ENCODE assay signal across 8 mouse cellular contexts in genomic region chr10:60808447-60808846, GRCm38 (mm10). TPM values are rescaled to one million over a fixed set of nuclear protein-coding genes. Genes with fewer than 3 reads are reported as not detected.
DNase-seq lines count a peak whose midpoint lies in the region; ATAC-seq and TF ChIP-seq lines count a peak whose summit lies in the region.

No protein-coding gene starts in this region.

- peak overlapping the region; percentile 82 to 100 for H3K27ac ChIP-seq in heart, embryonic 14.5 days (replicated peaks in 1 of 2; ENCODE audit: control insufficient read depth in 1 of 2, insufficient read depth in 1 of 2, low read depth in 2 of 2, low read length in 2 of 2)
- no peak overlapping the region for H3K27ac ChIP-seq in thymus, adult 2 months (ENCODE audit: control insufficient read depth, insufficient read depth, low read length)
- peak overlapping the region; percentile 80 for H3K27ac ChIP-seq in intestine, embryonic 15.5 days
- H3K27ac ChIP-seq in stomach, postnatal 0 days (replicated peaks): peak overlapping the region; percentile 53; the same call in 1 of the 2 replicates

- 19% methylated on average over 6 of the region's 6 CpGs for WGBS in heart, embryonic 14.5 days
- 11% methylated on average over 6 of the region's 6 CpGs for WGBS in thymus, adult 2 months
- WGBS in intestine, embryonic 15.5 days: 65% methylated on average over 6 of the region's 6 CpGs
- WGBS in stomach, postnatal 0 days: 73% methylated on average over 6 of the region's 6 CpGs

- no peak for TF ChIP-seq EP300 in stomach, postnatal 0 days (optimal IDR thresholded peaks at IDR 0.05)

- TF ChIP-seq POLR2A in thymus, adult 2 months (IDR thresholded peaks at IDR 0.05; ENCODE audit: control insufficient read depth, extremely low read depth, insufficient read depth, low read length, poor library complexity): no peak

- no peak overlapping the region for H3K4me3 ChIP-seq in heart, embryonic 14.5 days (ENCODE audit: control insufficient read depth in 1 of 2, insufficient read depth in 1 of 2, low read depth in 1 of 2, low read length in 2 of 2)
- H3K4me3 ChIP-seq in thymus, adult 2 months (ENCODE audit: control insufficient read depth, insufficient read depth, low read length): no peak overlapping the region
- H3K4me3 ChIP-seq in intestine, embryonic 15.5 days (replicated peaks): no peak overlapping the region
- no peak overlapping the region for H3K4me3 ChIP-seq in stomach, postnatal 0 days (ENCODE audit: low read depth, low read length)

- no peaks in the 10 kb centered on the region for H3K27me3 ChIP-seq in heart, embryonic 14.5 days (ENCODE audit: control insufficient read depth, insufficient read depth, low read length)
- H3K27me3 ChIP-seq in thymus, adult 2 months (ENCODE audit: control insufficient read depth, insufficient read depth, low read length): no peaks in the 10 kb centered on the region
- no peaks in the 10 kb centered on the region for H3K27me3 ChIP-seq in intestine, embryonic 15.5 days (replicated peaks)
- H3K27me3 ChIP-seq in stomach, postnatal 0 days (ENCODE audit: control insufficient read depth, insufficient read depth, low read length): no peaks in the 10 kb centered on the region

- DNase-seq in heart, adult 9 months (ENCODE audit: low spot score in 2 of 2): no peak
- peak; percentile 21 for DNase-seq in thymus, postnatal 0 days (ENCODE audit: low spot score)
- DNase-seq in thymus, adult 2 months: no peak
- no peak for DNase-seq in stomach, postnatal 0 days (ENCODE audit: low spot score)
- no peak for DNase-seq in left cerebral cortex, adult 11 months (ENCODE audit: low spot score)
- no peak for DNase-seq in testis, postnatal 14 days (ENCODE audit: low spot score)

- H3K9me3 ChIP-seq in heart, embryonic 14.5 days (ENCODE audit: control insufficient read depth, low read length): no peaks in the 10 kb centered on the region
- H3K9me3 ChIP-seq in intestine, embryonic 15.5 days: no peaks in the 10 kb centered on the region
- H3K9me3 ChIP-seq in stomach, postnatal 0 days (ENCODE audit: control insufficient read depth, low read length): no peaks in the 10 kb centered on the region

- TF ChIP-seq CTCF in thymus, adult 2 months (IDR thresholded peaks at IDR 0.05; ENCODE audit: borderline replicate concordance, control insufficient read depth, extremely low read depth, insufficient read depth, low read length, poor library complexity): no peak
- TF ChIP-seq CTCF in stomach, postnatal 0 days (IDR thresholded peaks at IDR 0.05; ENCODE audit: low read depth): no peak

- H3K4me1 ChIP-seq in heart, embryonic 14.5 days (ENCODE audit: control insufficient read depth in 2 of 2, insufficient read depth in 2 of 2, low read length in 2 of 2): peaks cover 95 to 98% of the 10 kb centered on the region in 2 experiments
- no peaks in the 10 kb centered on the region for H3K4me1 ChIP-seq in thymus, adult 2 months (replicated peaks; ENCODE audit: control insufficient read depth, insufficient read depth, low read length)
- H3K4me1 ChIP-seq in intestine, embryonic 15.5 days (replicated peaks): peaks cover 61% of the 10 kb centered on the region
- peaks cover 7% of the 10 kb centered on the region; the same call in 1 of the 2 replicates for H3K4me1 ChIP-seq in stomach, postnatal 0 days (replicated peaks; ENCODE audit: control insufficient read depth, insufficient read depth)

- peak overlapping the region; percentile 28 for H3K4me2 ChIP-seq in heart, embryonic 14.5 days (ENCODE audit: low read length)
- H3K4me2 ChIP-seq in intestine, embryonic 15.5 days (replicated peaks): peak overlapping the region; percentile 44; the same call in 1 of the 2 replicates
- no peak overlapping the region for H3K4me2 ChIP-seq in stomach, postnatal 0 days (replicated peaks; ENCODE audit: low read depth)

- peak overlapping the region; percentile 35 for H3K9ac ChIP-seq in heart, embryonic 14.5 days (ENCODE audit: low read length)
- H3K9ac ChIP-seq in intestine, embryonic 15.5 days: no peak overlapping the region
- no peak overlapping the region for H3K9ac ChIP-seq in stomach, postnatal 0 days (ENCODE audit: low read length)

- 0 out of 2 replicates have a peak, but pooled peaks have one; percentile 15 for ATAC-seq in heart, embryonic 14.5 days (ENCODE audit: insufficient number of reproducible peaks, insufficient read depth, low FRiP score, low read depth)
- ATAC-seq in intestine, embryonic 15.5 days: no peak
- ATAC-seq in stomach, postnatal 0 days (ENCODE audit: low FRiP score, low TSS enrichment): no peak

- 0 out of 2 replicates have a peak, but pooled peaks cover 2% of the 10 kb centered on the region for H3K36me3 ChIP-seq in heart, embryonic 14.5 days (ENCODE audit: control insufficient read depth, insufficient read depth, low read length)
- H3K36me3 ChIP-seq in thymus, adult 2 months (ENCODE audit: control insufficient read depth, insufficient read depth, low read length): no peaks in the 10 kb centered on the region
- H3K36me3 ChIP-seq in intestine, embryonic 15.5 days: no peaks in the 10 kb centered on the region
- H3K36me3 ChIP-seq in stomach, postnatal 0 days (ENCODE audit: control insufficient read depth, insufficient read depth, low read length): no peaks in the 10 kb centered on the region

RNA-seq across cellular contexts. Expression of gene Unc5b, which starts 22.9 kb away (rescaled TPM):
- 11.5 and 13.3 TPM in 2 replicates for polyA plus RNA-seq in heart, embryonic 14.5 days (2014; fragmentation: Nextera tagmentation; extraction: Ambion mirVana)
- 0.68 and 0.70 TPM in 2 replicates for polyA plus RNA-seq in thymus, postnatal 0 days (2015; fragmentation: Nextera tagmentation; extraction: Ambion mirVana)
- 3.6 and 4.0 TPM in 2 replicates for polyA plus RNA-seq in thymus, adult 2 months (2012; rRNA removed)
- polyA plus RNA-seq in intestine, embryonic 15.5 days (2015; fragmentation: Nextera tagmentation; extraction: Ambion mirVana): 4.6 and 5.1 TPM in 2 replicates
- polyA plus RNA-seq in stomach, postnatal 0 days (2015; fragmentation: Nextera tagmentation; extraction: Ambion mirVana): 3.8 and 4.1 TPM in 2 replicates

RNA-seq across cellular contexts. Expression of gene Slc29a3, which starts 55.9 kb away (rescaled TPM):
- polyA plus RNA-seq in heart, embryonic 14.5 days (2014; fragmentation: Nextera tagmentation; extraction: Ambion mirVana): 4.4 and 4.5 TPM in 2 replicates
- polyA plus RNA-seq in thymus, postnatal 0 days (2015; fragmentation: Nextera tagmentation; extraction: Ambion mirVana): 21.9 and 22.5 TPM in 2 replicates
- 33.9 and 43.2 TPM in 2 replicates for polyA plus RNA-seq in thymus, adult 2 months (2012; rRNA removed)
- 9.1 and 11.1 TPM in 2 replicates for polyA plus RNA-seq in intestine, embryonic 15.5 days (2015; fragmentation: Nextera tagmentation; extraction: Ambion mirVana)
- 3.4 and 5.8 TPM in 2 replicates for polyA plus RNA-seq in stomach, postnatal 0 days (2015; fragmentation: Nextera tagmentation; extraction: Ambion mirVana)
